Mouse (Mus musculus): Measurements from ENCODE around the gene Map1b. TPM values are rescaled to one million over a fixed set of nuclear protein-coding genes. Genes with fewer than 3 reads are reported as not detected.

The Map1b gene
- polyA plus RNA-seq, 1 experiment from 2014 or later, result 10.1 TPM

DNA sequence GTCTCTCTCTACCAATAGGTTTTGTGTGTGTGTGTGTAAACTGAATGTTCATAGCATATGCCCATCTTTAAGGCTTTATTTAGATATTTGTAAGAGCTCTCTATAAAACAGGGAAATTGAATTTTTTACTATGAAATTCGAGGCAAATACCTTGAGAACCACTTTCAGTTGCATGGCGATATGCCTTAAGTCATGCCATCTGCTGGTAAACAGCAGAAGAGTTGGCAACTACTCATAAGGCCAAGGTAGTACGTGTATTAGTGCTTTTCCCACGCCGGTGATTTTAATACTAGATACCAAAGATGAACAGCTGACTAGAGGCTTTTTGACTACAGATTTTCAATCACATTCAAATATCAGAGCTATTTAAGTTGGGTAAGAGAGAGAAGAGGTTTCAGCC, 27.2 kb downstream of the Map1b start:
- DNase-seq (ENCODE audit: low read depth, low spot score) (no peak), ATAC-seq (no peak)
- in situ Hi-C loops (cut with MboI; ENCODE audit: low pct_unique_long_range_greater_than_20kb), result no loop called here
- TF ChIP-seq CTCF (IDR thresholded peaks at IDR 0.05), result no peak
- no peaks in the 10 kb centered on the region for H3K27me3 ChIP-seq
- POLR2A ChIA-PET, result no interaction called here
- CTCF ChIA-PET, result interaction anchor here (1.3 to 1.7 kb wide), 2 partner anchors 11 to 114 kb away, joined by 4 to 6 read pairs; no protein-coding TSS in a partner anchor

DNA sequence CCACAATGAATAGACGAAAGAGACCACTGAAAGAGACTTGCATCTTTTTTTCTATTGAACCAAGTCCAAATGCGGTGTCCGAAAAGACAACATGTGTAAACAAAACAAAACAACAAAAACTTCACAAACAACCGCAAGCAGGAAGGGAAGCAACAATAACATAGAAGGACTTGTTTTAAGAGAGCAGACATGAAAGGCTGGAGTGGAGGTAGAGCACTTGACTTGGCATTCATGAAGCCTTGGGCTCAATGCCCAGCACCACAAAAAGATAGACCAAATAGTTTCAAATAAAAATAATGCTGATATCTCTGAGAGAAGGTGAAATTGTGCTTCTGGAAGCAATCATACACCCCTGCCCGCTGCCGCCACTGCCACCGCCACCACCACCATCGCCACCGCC, 30.5 kb downstream of the Map1b start:
- in situ Hi-C loops (cut with MboI; ENCODE audit: low pct_unique_long_range_greater_than_20kb), result no loop called here
- no peak for TF ChIP-seq CTCF (IDR thresholded peaks at IDR 0.05)
- ChIA-PET CTCF (interaction anchor here (1.9 kb wide), 1 partner anchor 110 kb away, joined by 4 read pairs; no protein-coding TSS in a partner anchor), POLR2A (no interaction called here)
- DNase-seq (ENCODE audit: low read depth, low spot score) (no peak), ATAC-seq (no peak)
- no peaks in the 10 kb centered on the region for H3K27me3 ChIP-seq

DNA sequence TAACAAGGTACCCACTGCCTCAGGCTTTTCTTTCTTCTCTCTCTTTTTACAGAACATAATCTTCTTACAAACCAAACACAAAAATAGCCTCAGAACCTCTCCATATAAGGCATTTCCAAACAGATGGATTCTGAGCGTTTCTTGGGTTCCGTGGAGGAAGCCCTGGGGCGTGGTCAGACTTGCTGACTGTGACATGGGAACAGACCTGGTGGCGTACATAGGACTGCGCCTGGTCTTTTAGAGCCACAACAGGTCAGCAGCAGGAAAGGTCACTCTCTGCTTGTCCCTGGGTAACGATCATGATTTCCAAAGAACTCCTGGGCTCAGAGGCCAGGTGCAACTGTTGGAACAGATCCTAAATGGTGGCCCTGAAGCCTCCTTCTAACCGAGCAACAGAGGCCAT, 31.0 kb downstream of the Map1b start:
- no peaks in the 10 kb centered on the region for H3K27me3 ChIP-seq
- in situ Hi-C loops (cut with MboI; ENCODE audit: low pct_unique_long_range_greater_than_20kb), result no loop called here
- no peak for DNase-seq (ENCODE audit: low read depth, low spot score)
- ChIA-PET CTCF (interaction anchor here (1.9 kb wide), 1 partner anchor 110 kb away, joined by 4 read pairs; no protein-coding TSS in a partner anchor), POLR2A (no interaction called here)
- TF ChIP-seq CTCF (IDR thresholded peaks at IDR 0.05), result no peak
- ATAC-seq, result no peak

DNA sequence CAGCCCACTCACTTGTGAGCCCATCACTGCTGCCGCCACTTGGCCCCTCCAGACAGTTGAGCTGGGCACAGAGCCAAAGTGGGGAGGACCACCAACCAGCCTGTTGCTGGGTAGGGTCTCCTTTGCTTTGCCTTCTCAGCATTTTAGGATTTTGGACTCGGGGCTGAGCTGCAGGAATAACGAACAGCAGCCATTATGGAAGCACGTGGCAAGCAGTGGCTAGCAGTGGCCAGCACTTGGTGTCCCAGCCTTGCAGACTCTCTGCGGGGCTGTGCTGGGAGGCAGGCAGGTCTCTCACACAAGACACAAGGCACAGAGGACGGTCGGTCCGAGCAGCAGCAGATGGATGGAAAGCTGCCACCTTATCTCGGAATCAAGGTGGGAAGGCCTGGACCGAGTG, 31.4 kb downstream of the Map1b start:
- DNase-seq (ENCODE audit: low read depth, low spot score) (no peak), ATAC-seq (no peak)
- TF ChIP-seq CTCF (IDR thresholded peaks at IDR 0.05), result no peak
- ChIA-PET POLR2A (no interaction called here), CTCF (interaction anchor here (1.9 kb wide), 1 partner anchor 109 kb away, joined by 4 read pairs; no protein-coding TSS in a partner anchor)
- in situ Hi-C loops (cut with MboI; ENCODE audit: low pct_unique_long_range_greater_than_20kb), result no loop called here
- no peaks in the 10 kb centered on the region for H3K27me3 ChIP-seq

DNA sequence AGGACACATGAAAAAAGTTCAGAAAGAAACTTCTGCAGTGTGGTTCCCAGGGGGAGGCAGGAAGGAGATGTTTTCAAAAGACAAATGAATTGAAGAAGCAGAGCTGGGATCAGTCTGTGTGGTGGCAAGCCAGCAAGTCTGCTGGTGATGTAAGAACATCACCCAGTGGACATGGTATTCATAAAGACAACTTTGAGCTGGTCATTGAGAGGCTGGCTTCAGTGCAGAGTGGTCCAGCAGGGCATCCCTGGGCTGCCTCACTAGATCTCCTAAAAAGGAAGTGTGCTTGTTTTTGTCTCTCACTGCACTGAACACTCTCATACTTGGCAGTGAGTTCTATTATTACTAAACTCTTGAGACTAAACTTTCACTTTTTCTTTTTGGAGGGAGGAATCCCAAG, 32.9 kb downstream of the Map1b start:
- no peak for TF ChIP-seq CTCF (IDR thresholded peaks at IDR 0.05)
- DNase-seq (ENCODE audit: low read depth, low spot score) (no peak), ATAC-seq (no peak)
- H3K27me3 ChIP-seq, result no peaks in the 10 kb centered on the region
- CTCF ChIA-PET, result no interaction called here
- POLR2A ChIA-PET, result no interaction called here
- in situ Hi-C loops (cut with MboI; ENCODE audit: low pct_unique_long_range_greater_than_20kb), result no loop called here

- in situ Hi-C loops (cut with MboI; ENCODE audit: low pct_unique_long_range_greater_than_20kb), result no loop called here
- CTCF ChIA-PET, result interaction anchor here (1.2 kb wide), 1 partner anchor 16 kb away, joined by 3 read pairs; no protein-coding TSS in a partner anchor
- no peaks in the 10 kb centered on the region for H3K27me3 ChIP-seq
- ATAC-seq, result no peak
- DNase-seq (ENCODE audit: low read depth, low spot score), result peak; percentile 7
- no peak for TF ChIP-seq CTCF (IDR thresholded peaks at IDR 0.05)
- POLR2A ChIA-PET, result interaction anchor here (0.7 kb wide), 1 partner anchor 84 kb away, joined by 3 read pairs; no protein-coding TSS in a partner anchor
Measured at GRCm38 (mm10) chr13:99475488-99475887, 40.9 kb downstream of the Map1b start.

GRCm38 (mm10) chr13:99475033-99475432, 41.3 kb downstream of the Map1b start:
- CTCF ChIA-PET, result interaction anchor here (1.2 kb wide), 1 partner anchor 16 kb away, joined by 3 read pairs; no protein-coding TSS in a partner anchor
- no peak for DNase-seq (ENCODE audit: low read depth, low spot score)
- in situ Hi-C loops (cut with MboI; ENCODE audit: low pct_unique_long_range_greater_than_20kb), result no loop called here
- ATAC-seq, result no peak
- POLR2A ChIA-PET, result no interaction called here
- TF ChIP-seq CTCF (IDR thresholded peaks at IDR 0.05), result no peak
- no peaks in the 10 kb centered on the region for H3K27me3 ChIP-seq

DNA sequence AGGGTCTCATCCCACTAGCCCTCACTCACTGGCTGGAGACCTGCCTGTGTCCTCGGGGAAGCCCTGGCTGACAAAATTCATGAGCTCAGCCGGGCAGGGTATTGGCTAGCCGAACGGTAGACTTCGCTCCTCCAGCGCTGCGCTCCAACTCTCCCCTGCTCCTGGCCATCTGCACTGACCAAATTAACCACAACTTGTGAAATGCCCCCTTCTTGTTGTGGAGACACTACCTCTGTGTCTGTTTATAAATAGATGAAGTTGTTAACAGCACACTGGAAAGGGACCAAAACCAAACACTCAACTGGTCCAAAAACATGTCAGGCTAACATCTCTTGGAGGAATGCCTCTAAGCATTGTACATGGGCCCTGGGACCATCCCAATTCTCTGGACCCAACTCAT, 42.2 kb downstream of the Map1b start:
- no peak for DNase-seq (ENCODE audit: low read depth, low spot score)
- ATAC-seq, result no peak
- POLR2A ChIA-PET, result no interaction called here
- CTCF ChIA-PET, result no interaction called here
- in situ Hi-C loops (cut with MboI; ENCODE audit: low pct_unique_long_range_greater_than_20kb), result no loop called here
- no peaks in the 10 kb centered on the region for H3K27me3 ChIP-seq
- no peak for TF ChIP-seq CTCF (IDR thresholded peaks at IDR 0.05)

GRCm38 (mm10) chr13:99472028-99472427, 44.3 kb downstream of the Map1b start:
- TF ChIP-seq CTCF (IDR thresholded peaks at IDR 0.05), result no peak
- ATAC-seq (no peak), DNase-seq (ENCODE audit: low read depth, low spot score) (no peak)
- in situ Hi-C loops (cut with MboI; ENCODE audit: low pct_unique_long_range_greater_than_20kb), result no loop called here
- H3K27me3 ChIP-seq, result no peaks in the 10 kb centered on the region
- ChIA-PET CTCF (no interaction called here), POLR2A (interaction anchor here (0.7 to 1.0 kb wide), 2 partner anchors 9 to 38 kb away, joined by 3 read pairs; no protein-coding TSS in a partner anchor)

GRCm38 (mm10) chr13:99470084-99470483, 46.3 kb downstream of the Map1b start:
- ChIA-PET CTCF (interaction anchor here (1.1 kb wide), 1 partner anchor 10 kb away, joined by 3 read pairs; no protein-coding TSS in a partner anchor), POLR2A (no interaction called here)
- DNase-seq (ENCODE audit: low read depth, low spot score) (no peak), ATAC-seq (no peak)
- no peak for TF ChIP-seq CTCF (IDR thresholded peaks at IDR 0.05)
- H3K27me3 ChIP-seq, result no peaks in the 10 kb centered on the region
- in situ Hi-C loops (cut with MboI; ENCODE audit: low pct_unique_long_range_greater_than_20kb), result no loop called here

DNA sequence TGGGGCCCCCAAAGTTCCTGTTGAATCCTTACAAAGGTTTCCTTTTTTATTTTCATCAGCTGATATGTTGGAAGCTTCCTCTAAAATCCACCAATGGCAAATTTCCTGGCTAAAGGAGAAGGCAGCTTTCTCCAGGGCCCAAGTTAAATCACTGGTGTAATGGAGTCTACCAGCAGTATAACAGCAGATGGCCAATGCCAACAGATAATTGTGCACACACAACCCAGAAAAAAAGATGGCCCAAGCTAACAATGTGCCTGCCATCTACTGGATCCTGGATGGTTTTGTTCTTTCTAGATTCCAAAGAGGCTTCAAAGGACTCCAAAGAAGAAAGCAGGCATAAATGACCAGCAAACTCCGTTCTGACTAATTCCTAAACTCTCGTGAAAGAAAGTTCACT, 48.1 kb downstream of the Map1b start:
- POLR2A ChIA-PET, result no interaction called here
- no peak for DNase-seq (ENCODE audit: low read depth, low spot score)
- no peaks in the 10 kb centered on the region for H3K27me3 ChIP-seq
- in situ Hi-C loops (cut with MboI; ENCODE audit: low pct_unique_long_range_greater_than_20kb), result no loop called here
- ATAC-seq, result no peak
- CTCF ChIA-PET, result interaction anchor here (0.9 to 1.5 kb wide), 2 partner anchors 13 to 22 kb away, joined by 3 read pairs; no protein-coding TSS in a partner anchor
- TF ChIP-seq CTCF (IDR thresholded peaks at IDR 0.05), result no peak

DNA sequence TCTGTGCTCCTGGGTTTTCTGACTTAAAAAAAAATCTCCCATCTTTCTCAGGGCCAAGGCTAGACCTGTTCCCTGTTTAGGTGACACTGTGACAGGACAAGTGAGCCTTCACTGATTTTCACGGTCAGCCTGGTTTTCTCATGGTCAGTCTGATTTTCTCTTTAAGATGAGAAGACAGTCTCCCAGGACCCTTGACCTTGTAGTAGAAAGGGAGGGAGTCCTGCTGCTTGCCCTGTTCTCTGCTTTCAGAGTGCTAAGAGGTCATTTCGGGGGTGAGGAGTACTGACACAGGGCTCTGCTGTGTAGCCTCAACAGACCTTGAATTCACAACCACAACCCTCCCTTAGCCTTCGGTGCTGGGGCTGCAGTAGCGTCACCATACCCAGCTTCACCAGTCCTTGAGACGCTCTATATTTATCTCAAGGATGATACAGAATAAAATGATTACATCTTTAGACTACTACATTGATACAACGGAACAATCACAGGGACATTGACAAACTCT, 49.5 kb downstream of the Map1b start:
- CTCF ChIA-PET, result no interaction called here
- POLR2A ChIA-PET, result interaction anchor here (0.5 kb wide), 1 partner anchor 130 kb away, joined by 6 read pairs; no protein-coding TSS in a partner anchor
- ATAC-seq, result no peak
- no peak for DNase-seq (ENCODE audit: low read depth, low spot score)
- no peaks in the 10 kb centered on the region for H3K27me3 ChIP-seq
- in situ Hi-C loops (cut with MboI; ENCODE audit: low pct_unique_long_range_greater_than_20kb), result no loop called here
- TF ChIP-seq CTCF (IDR thresholded peaks at IDR 0.05), result no peak
